Mouse (Mus musculus) myocyte (in vitro differentiated cells): ENCODE data around the gene Tmem243. TPM values are rescaled to one million over a fixed set of nuclear protein-coding genes. Genes with fewer than 3 reads are reported as not detected.

Experiments used
- H3K27me3 ChIP-seq: one replicate; pipeline ENCODE4 v1.6.1; 2011; ENCODE audit not compliant: control insufficient read depth, insufficient read depth, insufficient read length
- H3K36me3 ChIP-seq: one replicate; pipeline ENCODE4 v1.6.1; 2011; ENCODE audit not compliant: control insufficient read depth, insufficient read depth
- H3K4me2 ChIP-seq: one replicate; pipeline ENCODE4 v1.6.1; 2011; ENCODE audit warnings: low read depth, control low read depth
- H3K4me3 ChIP-seq: one replicate; pipeline ENCODE4 v1.5.1; 2011; ENCODE audit warnings: mild to moderate bottlenecking, control low read depth, moderate library complexity
- H3K79me2 ChIP-seq: one replicate; pipeline ENCODE4 v1.6.1; 2011; ENCODE audit not compliant: control insufficient read depth, insufficient read depth
- H3ac ChIP-seq: one replicate; pipeline ENCODE4 v1.6.1; 2011; ENCODE audit not compliant: control insufficient read depth, insufficient read length
- CEBPB ChIP-seq: IDR thresholded peaks from 2 replicates; pipeline ENCODE4 v1.6.1; 2011; ENCODE audit warnings: mild to moderate bottlenecking, moderate library complexity; ENCODE audit not compliant: poor library complexity, insufficient read depth, severe bottlenecking
- E2F4 ChIP-seq: IDR thresholded peaks from one replicate; pipeline ENCODE4 v1.6.1; 2011; ENCODE audit warnings: mild to moderate bottlenecking, control low read depth, moderate library complexity; ENCODE audit not compliant: insufficient read depth
- MAX ChIP-seq: IDR thresholded peaks from one replicate; pipeline ENCODE4 v1.6.1; 2011; ENCODE audit warnings: low read depth, mild to moderate bottlenecking, control low read depth
- MYOD1 ChIP-seq, 3 experiments: IDR thresholded peaks; one replicate each; pipeline ENCODE4 v1.6.1; 2011; ENCODE audit warnings: control low read depth in 2 of 3, low read depth in 2 of 3, mild to moderate bottlenecking in 2 of 3, moderate library complexity in 1 of 3; ENCODE audit not compliant: insufficient read length in 2 of 3, control insufficient read depth in 1 of 3
- MYOG ChIP-seq, 3 experiments: IDR thresholded peaks; one replicate each; pipeline ENCODE4 v1.6.1; 2011; ENCODE audit warnings: control low read depth in 2 of 3, low read depth in 2 of 3, mild to moderate bottlenecking in 2 of 3; ENCODE audit not compliant: insufficient read length in 2 of 3, control insufficient read depth in 1 of 3, insufficient read depth in 1 of 3
- POLR2A ChIP-seq: IDR thresholded peaks from one replicate; pipeline ENCODE4 v1.6.1; 2011; ENCODE audit warnings: low read depth, mild to moderate bottlenecking, control low read depth, moderate library complexity; ENCODE audit not compliant: insufficient read length
- POLR2AphosphoS2 ChIP-seq: IDR thresholded peaks from one replicate; pipeline ENCODE4 v1.6.1; 2011; ENCODE audit warnings: low read depth, control low read depth; ENCODE audit not compliant: insufficient read length
- REST ChIP-seq: IDR thresholded peaks from one replicate; pipeline ENCODE4 v1.6.1; 2011; ENCODE audit warnings: mild to moderate bottlenecking, control low read depth, moderate library complexity; ENCODE audit not compliant: insufficient read depth, insufficient read length
- SRF ChIP-seq: IDR thresholded peaks from one replicate; pipeline ENCODE4 v1.6.1; 2011; ENCODE audit warnings: low read depth; ENCODE audit not compliant: control insufficient read depth, insufficient read length
- TCF12 ChIP-seq: IDR thresholded peaks from one replicate; pipeline ENCODE4 v1.6.1; 2011; ENCODE audit warnings: mild to moderate bottlenecking, control low read depth; ENCODE audit not compliant: poor library complexity, insufficient read depth, severe bottlenecking
- TCF3 ChIP-seq: IDR thresholded peaks from one replicate; pipeline ENCODE4 v1.6.1; 2011; ENCODE audit warnings: low read depth, control low read depth; ENCODE audit not compliant: insufficient read length
- USF1 ChIP-seq: IDR thresholded peaks from one replicate; pipeline ENCODE4 v1.6.1; 2011; ENCODE audit warnings: low read depth, mild to moderate bottlenecking, control low read depth, moderate library complexity
- polyA plus RNA-seq: library from polyadenylated mRNA; unstranded; fragments of >200 nt; fragmentation: generic; extraction: Trizol; gene quantifications from one replicate; pipeline ENCODE4 v1.2.1, GENCODE M21; 2012; ENCODE audit warnings: missing spikeins

Tmem243 gene
- polyA plus RNA-seq, 1 experiment: 2.7 TPM

DNA sequence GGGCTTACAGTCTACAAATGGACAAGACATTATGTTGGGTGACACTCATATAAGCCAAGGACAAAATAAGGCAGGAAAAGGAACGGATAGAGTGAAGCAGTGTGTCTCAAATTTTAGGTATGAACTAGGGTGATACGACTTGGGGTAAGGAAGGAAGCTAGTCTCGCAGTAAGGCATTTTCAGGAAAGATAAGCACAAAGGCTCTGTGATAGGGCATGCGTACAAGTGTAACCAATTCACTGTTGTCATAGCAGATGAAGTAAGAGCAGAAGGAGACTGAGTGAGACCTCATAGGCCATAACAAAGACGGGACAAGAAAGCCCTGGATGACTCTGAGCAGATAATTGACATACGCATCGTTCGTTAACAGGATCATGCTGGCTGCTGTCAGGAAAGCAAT, 40.3 kb downstream of the Tmem243 start:
- TF ChIP-seq TCF12 (no peak), SRF (no peak), POLR2AphosphoS2 (no peak), CEBPB (no peak)
- Histone ChIP-seq H3K4me2 (no peak overlapping the region), H3K79me2 (peaks cover 5% of the 10 kb centered on the region), H3K36me3 (peaks cover 36% of the 10 kb centered on the region), H3K4me3 (no peak overlapping the region), H3K27me3 (no peaks in the 10 kb centered on the region), H3ac (no peak overlapping the region)

- Histone ChIP-seq H3K4me2 (no peak overlapping the region), H3K4me3 (no peak overlapping the region), H3K36me3 (peaks cover 32% of the 10 kb centered on the region), H3K79me2 (peaks cover 5% of the 10 kb centered on the region), H3ac (no peak overlapping the region), H3K27me3 (no peaks in the 10 kb centered on the region)
- no peak for TF ChIP-seq MYOD1 (IDR thresholded peaks at IDR 0.05; ENCODE audit: control insufficient read depth in 1 of 3, insufficient read length in 2 of 3, low read depth in 2 of 3)
Observed at GRCm38 (mm10) chr5:9142376-9142775, 41.9 kb downstream of the Tmem243 start.

- H3K36me3 ChIP-seq: peaks cover 30% of the 10 kb centered on the region
- no peaks in the 10 kb centered on the region for H3K27me3 ChIP-seq
- TF ChIP-seq E2F4: no peak
- no peak for TF ChIP-seq CEBPB
- TF ChIP-seq TCF3: no peak
- TF ChIP-seq MYOD1 (IDR thresholded peaks at IDR 0.05; ENCODE audit: control insufficient read depth in 1 of 3, insufficient read length in 2 of 3, low read depth in 2 of 3): no peak
- H3K4me2 ChIP-seq: no peak overlapping the region
- peaks cover 24% of the 10 kb centered on the region for H3K79me2 ChIP-seq
- H3ac ChIP-seq: no peak overlapping the region
- H3K4me3 ChIP-seq: no peak overlapping the region
Observed at GRCm38 (mm10) chr5:9149273-9149850, 48.9 kb downstream of the Tmem243 start.

GRCm38 (mm10) chr5:9156746-9157145, 56.3 kb downstream of the Tmem243 start:
- Histone ChIP-seq H3K79me2 (peaks cover 90% of the 10 kb centered on the region), H3K36me3 (peaks cover 4% of the 10 kb centered on the region), H3ac (no peak overlapping the region), H3K27me3 (no peaks in the 10 kb centered on the region), H3K4me3 (no peak overlapping the region), H3K4me2 (no peak overlapping the region)
- TF ChIP-seq TCF12 (no peak), POLR2AphosphoS2 (no peak), USF1 (no peak), TCF3 (no peak), MYOD1 (IDR thresholded peaks at IDR 0.05; ENCODE audit: control insufficient read depth in 1 of 3, insufficient read length in 2 of 3, low read depth in 2 of 3) (no peak), MYOG (IDR thresholded peaks at IDR 0.05; ENCODE audit: control insufficient read depth in 1 of 3, insufficient read depth in 1 of 3, insufficient read length in 2 of 3, low read depth in 2 of 3) (no peak), SRF (no peak), POLR2A (no peak), REST (no peak), E2F4 (no peak), CEBPB (no peak), MAX (no peak)

GRCm38 (mm10) chr5:9157336-9157735, 56.9 kb downstream of the Tmem243 start:
- no peak overlapping the region for H3K4me2 ChIP-seq
- H3K79me2 ChIP-seq: peaks cover 87% of the 10 kb centered on the region
- no peak overlapping the region for H3K4me3 ChIP-seq
- TF ChIP-seq TCF3 (no peak), SRF (no peak)
- H3K27me3 ChIP-seq: no peaks in the 10 kb centered on the region
- H3ac ChIP-seq: no peak overlapping the region
- peaks cover 4% of the 10 kb centered on the region for H3K36me3 ChIP-seq

DNA sequence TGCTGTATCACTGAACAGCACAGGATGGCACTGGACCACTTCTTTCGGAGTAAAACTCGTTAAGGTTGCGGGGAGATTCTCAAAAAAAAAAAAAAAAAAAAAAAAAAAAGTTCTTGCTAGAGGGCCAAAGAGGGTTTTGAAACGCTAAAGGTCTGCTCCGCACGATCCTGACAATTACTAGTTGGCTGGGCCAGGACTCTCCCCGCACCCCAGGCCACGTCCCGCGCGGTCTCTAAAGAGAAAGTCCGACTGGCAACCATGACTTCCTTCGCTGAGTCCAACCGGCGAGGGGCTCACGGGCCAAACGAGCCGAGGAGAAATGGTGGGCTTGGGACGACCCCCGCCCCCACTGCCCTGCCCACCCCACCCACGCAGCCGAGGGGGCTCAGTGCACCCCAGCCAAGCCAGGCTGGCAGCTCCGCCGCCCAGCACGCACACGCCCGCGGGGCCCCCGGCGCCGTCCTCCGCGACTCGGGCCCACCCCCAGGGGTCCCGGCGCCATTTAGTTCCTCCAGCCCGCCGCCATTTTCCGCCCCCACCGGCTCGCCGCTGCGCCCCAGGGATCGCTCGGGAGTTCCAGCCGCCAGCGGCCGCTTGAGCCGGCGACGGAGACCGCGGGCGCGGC, 60.5 kb downstream of the Tmem243 start:
- H3K79me2 ChIP-seq: peaks cover 50% of the 10 kb centered on the region
- peak overlapping the region; percentile 92 for H3ac ChIP-seq
- H3K4me3 ChIP-seq: peak overlapping the region; percentile 44
- H3K36me3 ChIP-seq: no peaks in the 10 kb centered on the region
- H3K27me3 ChIP-seq: no peaks in the 10 kb centered on the region
- no peak for TF ChIP-seq TCF3
- no peak for TF ChIP-seq CEBPB
- no peak for TF ChIP-seq E2F4
- TF ChIP-seq POLR2AphosphoS2: no peak
- no peak for TF ChIP-seq TCF12
- no peak for TF ChIP-seq POLR2A
- TF ChIP-seq REST: no peak
- H3K4me2 ChIP-seq: peak overlapping the region; percentile 74
